Comparison of ENCODE assay signal across 7 mouse cellular contexts in the genomic region with DNA sequence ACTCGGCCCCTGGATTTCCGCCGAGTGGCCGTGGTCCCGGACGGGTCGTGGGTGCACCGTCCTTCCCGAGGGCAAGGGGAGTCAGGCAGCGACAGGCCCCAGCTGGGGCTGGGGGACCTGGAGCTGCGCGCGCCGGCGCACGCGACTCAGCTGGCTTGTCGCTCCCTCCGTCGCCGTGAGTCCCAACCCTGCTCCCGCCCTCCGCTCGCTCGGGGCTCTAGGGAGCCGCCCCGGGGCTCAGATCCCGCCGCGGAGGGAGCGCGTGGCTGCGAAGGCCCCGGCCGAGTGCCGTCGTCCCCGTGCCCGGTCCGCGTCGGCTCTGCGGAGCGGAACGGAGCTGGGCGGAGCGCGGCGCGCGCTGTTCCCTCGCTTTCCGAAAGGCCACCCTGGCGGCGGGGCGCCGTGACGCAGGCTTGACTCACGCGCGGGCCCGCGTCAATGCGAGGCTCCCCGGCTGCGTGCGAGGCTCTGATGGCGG. TPM values are rescaled to one million over a fixed set of nuclear protein-coding genes. Genes with fewer than 3 reads are reported as not detected.
DNase-seq lines count a peak whose midpoint lies in the region; ATAC-seq lines count a peak whose summit lies in the region.

TSS of gene Slc6a17 (minus strand) at position 388 of the 478 bp plus-strand sequence.

- peak within 1 kb of the TSS; percentile 82 for H3K9ac ChIP-seq in embryonic facial prominence, embryonic 13.5 days
- no peak within 1 kb of the TSS for H3K9ac ChIP-seq in stomach, embryonic 15.5 days

- peak within 1 kb of the TSS; percentile 66; the same call in 1 of the 2 replicates for H3K27ac ChIP-seq in embryonic facial prominence, embryonic 13.5 days
- H3K27ac ChIP-seq in stomach, embryonic 15.5 days = no peak within 1 kb of the TSS

- DNase-seq in Muller cell, postnatal 12 days (ENCODE audit: inconsistent ontology term) = peak; percentile 78
- peak; percentile 74 for DNase-seq in adrenal gland, postnatal 25 days
- peak; percentile 56 to 82 for DNase-seq in layer of hippocampus, adult 8-10 months (ENCODE audit: low spot score in 2 of 2)

- ATAC-seq in embryonic facial prominence, embryonic 13.5 days (ENCODE audit: insufficient number of reproducible peaks, insufficient read depth, low FRiP score, low TSS enrichment, low read depth) = peak; percentile 73
- peak; percentile 44 to 63; a peak in 3 of 4 replicates for ATAC-seq in hematopoietic stem cell, adult 5-6 weeks (replicated peaks in 1 of 2; ENCODE audit: insufficient read depth in 1 of 2, low FRiP score in 2 of 2, low TSS enrichment in 1 of 2, low read depth in 1 of 2, poor library complexity in 2 of 2, severe bottlenecking in 2 of 2)
- peak; percentile 54 for ATAC-seq in megakaryocyte progenitor cell, adult 5-6 weeks (replicated peaks; ENCODE audit: poor library complexity)
- peak; percentile 75 for ATAC-seq in stomach, embryonic 15.5 days (ENCODE audit: insufficient read depth, low FRiP score, low read depth)

- H3K4me3 ChIP-seq in embryonic facial prominence, embryonic 13.5 days = peak within 1 kb of the TSS; percentile 65
- H3K4me3 ChIP-seq in stomach, embryonic 15.5 days (replicated peaks) = peak within 1 kb of the TSS; percentile 52

- H3K4me1 ChIP-seq in embryonic facial prominence, embryonic 13.5 days = peaks cover 19% of the 10 kb centered on the region
- 0 out of 2 replicates have a peak, but pooled peaks cover 9% of the 10 kb centered on the region for H3K4me1 ChIP-seq in stomach, embryonic 15.5 days

- H3K4me2 ChIP-seq in embryonic facial prominence, embryonic 13.5 days = peak within 1 kb of the TSS; percentile 98
- H3K4me2 ChIP-seq in stomach, embryonic 15.5 days = peak within 1 kb of the TSS; percentile 97

- H3K36me3 ChIP-seq in embryonic facial prominence, embryonic 13.5 days = no peaks in the 10 kb centered on the region
- H3K36me3 ChIP-seq in stomach, embryonic 15.5 days = no peaks in the 10 kb centered on the region

- H3K9me3 ChIP-seq in embryonic facial prominence, embryonic 13.5 days = no peaks in the 10 kb centered on the region
- H3K9me3 ChIP-seq in stomach, embryonic 15.5 days = no peaks in the 10 kb centered on the region

- peaks cover 55% of the 10 kb centered on the region for H3K27me3 ChIP-seq in embryonic facial prominence, embryonic 13.5 days
- peaks cover 33% of the 10 kb centered on the region for H3K27me3 ChIP-seq in stomach, embryonic 15.5 days (replicated peaks)

- WGBS in embryonic facial prominence, embryonic 13.5 days = under 1% methylated on average over 68 of the region's 68 CpGs
- WGBS in stomach, embryonic 15.5 days = under 1% methylated on average over 68 of the region's 68 CpGs

RNA-seq across cellular contexts. Expression of gene Slc6a17, which starts in this region (rescaled TPM):
- 2.1 and 2.7 TPM in 2 replicates for total RNA-seq in adrenal gland, postnatal 25 days (2021)
- polyA plus RNA-seq in embryonic facial prominence, embryonic 13.5 days (2015; fragmentation: Nextera tagmentation; extraction: Ambion mirVana) = 9.5 and 10.3 TPM in 2 replicates
- 0.19 and 2.8 TPM in 2 replicates for total RNA-seq in hematopoietic stem cell, adult 5-6 weeks (2017)
- total RNA-seq in layer of hippocampus, adult 8-10 months (2022) = 100 to 1,000 TPM; 272 to 323 (median 290) TPM
- not detected in 2 replicates for total RNA-seq in megakaryocyte progenitor cell, adult 5-6 weeks (2015)
- not detected in 2 replicates for total RNA-seq in megakaryocyte progenitor cell, adult 5-6 weeks (2017)
- 2.8 and 4.0 TPM in 2 replicates for polyA plus RNA-seq in stomach, embryonic 15.5 days (2015; fragmentation: Nextera tagmentation; extraction: Ambion mirVana)

Comparison
In these comparisons a context has a peak if more than half of its experiments do, and no peak if none do; other contexts are left out.
1. RNA of gene Slc6a17 (total RNA-seq): 272 to 323 TPM in layer of hippocampus, adult 8-10 months; 0.19 to 2.8 TPM in hematopoietic stem cell, adult 5-6 weeks, 2.1 to 2.7 TPM in adrenal gland, postnatal 25 days and not detected in megakaryocyte progenitor cell, adult 5-6 weeks; every median in the first group is over 10 times any median in the second.
2. Peak in ATAC-seq in megakaryocyte progenitor cell, adult 5-6 weeks; RNA of the gene not detected or under 1 TPM.
3. Peak in every context shown above with its lines, with median percentiles within 50 percentile points of each other: DNase-seq and ATAC-seq.